Mouse (Mus musculus) cerebellum, adult 2 months (tissue): ENCODE measurements at regions not wholly inside any gene's neighbourhood (a gene's known extent, or its start where the extent isn't known, plus 50 kb on each side); places are given as distances from the start of the nearest gene placed in this dataset.

ENCODE experiments used
- CTCF ChIP-seq: fragments of 200-500 bp; IDR thresholded peaks from 2 replicates; pipeline ENCODE4 v1.5.1; 2011; ENCODE audit warnings: low read depth, mild to moderate bottlenecking, control low read depth, low read length, moderate library complexity, borderline replicate concordance; ENCODE audit not compliant: insufficient read depth
- POLR2A ChIP-seq: fragments of 200-500 bp; IDR thresholded peaks from 2 replicates; pipeline ENCODE4 v1.6.1; 2011; ENCODE audit warnings: low read length, control low read depth, borderline replicate concordance; ENCODE audit not compliant: insufficient read depth

DNA sequence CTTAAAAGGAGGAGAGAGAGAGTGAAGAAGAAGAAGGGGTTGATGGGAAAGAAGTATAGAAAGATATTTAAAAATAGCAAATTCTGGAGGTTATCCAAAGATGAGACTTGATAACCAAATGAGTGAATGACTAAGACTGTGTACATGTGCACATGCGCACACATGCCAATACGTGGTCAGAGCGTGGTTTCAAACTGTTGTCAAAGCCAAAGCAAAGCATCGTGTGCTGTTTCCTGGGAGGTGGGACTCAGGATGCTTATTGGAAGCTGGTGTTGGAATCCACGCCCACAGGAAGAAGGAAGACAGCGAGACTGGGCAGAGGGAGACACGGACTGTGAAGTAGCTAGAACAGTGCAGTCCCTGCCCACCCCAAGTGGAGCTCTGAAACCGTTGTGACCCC, 89.8 kb upstream of the Mafb start:
- TF ChIP-seq CTCF: no peak
- no peak for TF ChIP-seq POLR2A
